Mouse (Mus musculus) ovary, adult 10 weeks (tissue): ENCODE measurements around the gene Ing5. TPM values are rescaled to one million over a fixed set of nuclear protein-coding genes. Genes with fewer than 3 reads are reported as not detected.

Experiments
- polyA plus RNA-seq: library from polyadenylated mRNA; stranded (reverse); fragments of 350-450 nt; fragmentation: Illumina TruSeq; extraction: RNeasy Lipid Tissue Mini Kit (QIAGEN cat#74804); gene quantifications from one replicate; pipeline ENCODE4 v1.2.3, GENCODE M21; 2014

Ing5 gene
- 20.5 TPM for polyA plus RNA-seq

GRCm38 (mm10) chr1:93803556-93804507, at the start of gene Ing5:
Gene Ing5 (plus strand): TSS chr1:93803965.

GRCm38 (mm10) chr1:93754573-93755290, 49.0 kb upstream of the Ing5 start, which contains the start of gene Thap4:
Gene Thap4 (minus strand): TSS chr1:93754864.

GRCm38 (mm10) chr1:93801741-93802238, 2.0 kb upstream of the Ing5 start, which contains the start of gene Dtymk:
Gene Dtymk (minus strand): TSS chr1:93801934.

GRCm38 (mm10) chr1:93824609-93825008, 20.8 kb downstream of the Ing5 start, which contains the start of gene D2hgdh:
Gene D2hgdh (plus strand): TSS chr1:93824909.

GRCm38 (mm10) chr1:93861048-93861447, 57.3 kb downstream of the Ing5 start, which contains the start of gene Gal3st2:
Gene Gal3st2 (plus strand): TSS chr1:93861306.

Other genes with a start within 250 kb of the Ing5 start
- 9.4 TPM for gene Stk25, start 145.3 kb upstream of the Ing5 start, polyA plus RNA-seq
- 2.2 TPM for gene Bok, start 118.3 kb upstream of the Ing5 start, polyA plus RNA-seq
- gene Atg4b, start 52.5 kb upstream of the Ing5 start, polyA plus RNA-seq = 68.9 TPM
- 8.8 TPM for gene Thap4, start 49.1 kb upstream of the Ing5 start, polyA plus RNA-seq
- gene Dtymk, start 2.0 kb upstream of the Ing5 start, polyA plus RNA-seq = 51.1 TPM
- 21.1 TPM for gene D2hgdh, start 20.9 kb downstream of the Ing5 start, polyA plus RNA-seq
- gene Gal3st2, start 57.3 kb downstream of the Ing5 start, polyA plus RNA-seq = 0.34 TPM
- gene Gal3st2b, start 114.3 kb downstream of the Ing5 start, polyA plus RNA-seq = not detected
- gene Gal3st2c, start 186.5 kb downstream of the Ing5 start, polyA plus RNA-seq = 0.54 TPM
- gene Neu4, start 216.5 kb downstream of the Ing5 start, polyA plus RNA-seq = not detected
- gene Pdcd1, start 248.6 kb downstream of the Ing5 start, polyA plus RNA-seq = not detected